25 mouse cellular contexts compared by ENCODE assay signal in the genomic region with DNA sequence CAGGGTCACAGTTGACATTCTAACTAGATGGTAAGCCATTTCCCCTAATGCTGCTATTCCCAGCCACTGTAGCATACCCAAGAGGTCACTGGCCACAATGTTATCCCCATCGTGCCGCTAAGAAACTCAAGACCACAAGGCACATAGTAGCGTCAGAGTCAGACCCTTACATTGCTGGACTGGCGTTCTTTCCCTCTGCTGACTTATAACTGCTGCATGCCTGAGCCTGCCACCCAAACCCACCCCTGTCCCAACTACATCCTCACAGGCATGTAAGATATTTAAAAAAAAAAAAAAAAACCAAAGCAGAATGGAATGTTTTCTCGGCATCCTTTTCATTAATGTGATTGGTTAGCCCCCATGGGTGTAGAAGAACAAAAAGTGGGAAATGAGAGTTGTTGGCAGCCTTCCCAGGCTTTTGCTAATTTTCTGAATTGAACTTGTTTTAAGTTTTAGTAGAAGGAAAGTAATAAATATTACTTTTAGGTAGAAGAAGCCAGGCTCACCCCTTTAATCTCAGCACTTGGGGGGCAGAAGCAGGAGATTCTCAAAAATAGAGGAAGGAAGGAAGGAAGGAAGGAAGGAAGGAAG. TPM values are rescaled to one million over a fixed set of nuclear protein-coding genes. Genes with fewer than 3 reads are reported as not detected.
A peak's percentile ranks its signal among the peaks of the same experiment; 100 is the strongest.
DNase-seq lines count a peak whose midpoint lies in the region; ATAC-seq and TF ChIP-seq lines count a peak whose summit lies in the region.
"Had no signal": no experiment of that assay in that cellular context is flagged by ENCODE, and none has a peak within 500 bp of the region (broad histone marks: within the 10 kb centered on the region; RNA-seq: fewer than 3 reads in every experiment).

No protein-coding gene starts in this region.

- no peak overlapping the region for H3K4me3 ChIP-seq in forebrain, postnatal 0 days (ENCODE audit: low read depth, low read length)
- H3K4me3 ChIP-seq in forebrain, embryonic 12.5 days (replicated peaks) = no peak overlapping the region
- no peak overlapping the region for H3K4me3 ChIP-seq in lung, embryonic 14.5 days (ENCODE audit: low read depth, low read length)
- no peak overlapping the region for H3K4me3 ChIP-seq in embryonic facial prominence, embryonic 14.5 days (ENCODE audit: low read depth, low read length)
- H3K4me3 ChIP-seq: heart, embryonic 13.5 days; hindbrain, embryonic 12.5 days had no signal

- no peaks in the 10 kb centered on the region for H3K4me1 ChIP-seq in forebrain, postnatal 0 days (ENCODE audit: insufficient read depth)
- no peaks in the 10 kb centered on the region for H3K4me1 ChIP-seq in forebrain, embryonic 12.5 days
- no peaks in the 10 kb centered on the region for H3K4me1 ChIP-seq in lung, embryonic 14.5 days (ENCODE audit: insufficient read depth)
- no peaks in the 10 kb centered on the region for H3K4me1 ChIP-seq in embryonic facial prominence, embryonic 14.5 days (ENCODE audit: control insufficient read depth, insufficient read depth, low read length)
- H3K4me1 ChIP-seq: heart, embryonic 13.5 days; hindbrain, embryonic 12.5 days had no signal

- no peak for TF ChIP-seq CTCF in forebrain, postnatal 0 days (IDR thresholded peaks at IDR 0.05; ENCODE audit: low read depth)
- TF ChIP-seq CTCF in lung, embryonic 14.5 days (IDR thresholded peaks at IDR 0.05; ENCODE audit: low read depth) = no peak

- peaks cover 77% of the 10 kb centered on the region for H3K36me3 ChIP-seq in forebrain, postnatal 0 days (ENCODE audit: insufficient read depth)
- H3K36me3 ChIP-seq in forebrain, embryonic 12.5 days (replicated peaks) = peaks cover 4% of the 10 kb centered on the region; the same call in 1 of the 2 replicates
- peaks cover 75% of the 10 kb centered on the region for H3K36me3 ChIP-seq in lung, embryonic 14.5 days (ENCODE audit: insufficient read depth)
- H3K36me3 ChIP-seq in embryonic facial prominence, embryonic 14.5 days (ENCODE audit: control insufficient read depth, insufficient read depth, low read length) = peaks cover 49% of the 10 kb centered on the region

- DNase-seq in forebrain, postnatal 0 days = peak; percentile 17
- DNase-seq in lung, embryonic 14.5 days = peak; percentile 78
- no peak for DNase-seq in lung, adult 18-20 months
- peak; percentile 84 for DNase-seq in embryonic facial prominence, embryonic 14.5 days (ENCODE audit: low spot score)
- no peak for DNase-seq in yolk sac, embryonic 10.5 days (ENCODE audit: low spot score)
- no peak for DNase-seq in urinary bladder, postnatal 4 days (ENCODE audit: low spot score in 2 of 2)
- DNase-seq: adrenal gland, adult 2 months; adrenal gland, postnatal 25 days; cerebellum, adult 11 months; cerebellum, adult 8-10 months; cerebellum, postnatal 14 days; gastrocnemius, postnatal 36 days; heart, adult 11 months; heart, postnatal 36 days had no signal

- whole genome bisulfite sequencing in forebrain, postnatal 0 days = 53% methylated on average over 5 of the region's 5 CpGs
- WGBS in forebrain, embryonic 12.5 days = 82% methylated on average over 5 of the region's 5 CpGs
- WGBS in lung, embryonic 14.5 days = 58% methylated on average over 5 of the region's 5 CpGs
- WGBS in embryonic facial prominence, embryonic 14.5 days = 56% methylated on average over 5 of the region's 5 CpGs

- no peaks in the 10 kb centered on the region for H3K9me3 ChIP-seq in forebrain, postnatal 0 days (ENCODE audit: low read length)
- no peaks in the 10 kb centered on the region for H3K9me3 ChIP-seq in forebrain, embryonic 12.5 days
- no peaks in the 10 kb centered on the region for H3K9me3 ChIP-seq in lung, embryonic 14.5 days (ENCODE audit: low read depth, low read length)
- no peaks in the 10 kb centered on the region for H3K9me3 ChIP-seq in embryonic facial prominence, embryonic 14.5 days (ENCODE audit: control insufficient read depth, low read length)
- H3K9me3 ChIP-seq: heart, embryonic 13.5 days; hindbrain, embryonic 12.5 days had no signal

- H3K27ac ChIP-seq in forebrain, postnatal 0 days (ENCODE audit: low read depth, low read length) = no peak overlapping the region
- no peak overlapping the region for H3K27ac ChIP-seq in forebrain, embryonic 12.5 days
- H3K27ac ChIP-seq in lung, embryonic 14.5 days (ENCODE audit: low read depth) = no peak overlapping the region
- no peak overlapping the region for H3K27ac ChIP-seq in embryonic facial prominence, embryonic 14.5 days (replicated peaks; ENCODE audit: low read depth, low read length)
- H3K27ac ChIP-seq: heart, embryonic 13.5 days; hindbrain, embryonic 12.5 days; hindbrain, postnatal 0 days had no signal

- no peak overlapping the region for H3K4me2 ChIP-seq in forebrain, postnatal 0 days (ENCODE audit: low read depth)
- H3K4me2 ChIP-seq in forebrain, embryonic 12.5 days = no peak overlapping the region
- H3K4me2 ChIP-seq in lung, embryonic 14.5 days = no peak overlapping the region
- no peak overlapping the region for H3K4me2 ChIP-seq in embryonic facial prominence, embryonic 14.5 days (ENCODE audit: low read depth, low read length)
- H3K4me2 ChIP-seq: heart, embryonic 13.5 days; hindbrain, embryonic 12.5 days had no signal

- no peak overlapping the region for H3K9ac ChIP-seq in forebrain, postnatal 0 days
- no peak overlapping the region for H3K9ac ChIP-seq in forebrain, embryonic 12.5 days
- H3K9ac ChIP-seq in lung, embryonic 14.5 days = no peak overlapping the region
- H3K9ac ChIP-seq in embryonic facial prominence, embryonic 14.5 days (ENCODE audit: low read depth, low read length) = no peak overlapping the region
- H3K9ac ChIP-seq: heart, embryonic 13.5 days; hindbrain, embryonic 12.5 days had no signal

- no peaks in the 10 kb centered on the region for H3K27me3 ChIP-seq in forebrain, postnatal 0 days (ENCODE audit: insufficient read depth, low read length)
- 0 out of 2 replicates have a peak, but pooled peaks cover 5% of the 10 kb centered on the region for H3K27me3 ChIP-seq in forebrain, embryonic 12.5 days
- H3K27me3 ChIP-seq in lung, embryonic 14.5 days (ENCODE audit: insufficient read depth, low read length) = no peaks in the 10 kb centered on the region
- H3K27me3 ChIP-seq in embryonic facial prominence, embryonic 14.5 days (replicated peaks; ENCODE audit: control insufficient read depth, insufficient read depth, low read length) = no peaks in the 10 kb centered on the region
- H3K27me3 ChIP-seq: heart, embryonic 13.5 days; hindbrain, embryonic 12.5 days had no signal

- ATAC-seq in forebrain, postnatal 0 days = no peak
- ATAC-seq in forebrain, embryonic 12.5 days (ENCODE audit: low FRiP score) = no peak
- ATAC-seq in lung, embryonic 14.5 days (ENCODE audit: insufficient read depth) = no peak
- ATAC-seq in embryonic facial prominence, embryonic 14.5 days (ENCODE audit: low read depth) = peak; percentile 62
- ATAC-seq: forebrain, embryonic 14.5 days; hindbrain, postnatal 0 days had no signal

RNA-seq across cellular contexts. Expression of a gene that starts 50.0 kb away (rescaled TPM):
- 0.08 and 0.33 TPM in 2 replicates for total RNA-seq in forebrain, postnatal 0 days (2014; rRNA removed)
- 0.15 and 0.61 TPM in 2 replicates for polyA plus RNA-seq in forebrain, postnatal 0 days (2015; fragmentation: Nextera tagmentation; extraction: Ambion mirVana)
- polyA plus RNA-seq in forebrain, embryonic 12.5 days (2016; fragmentation: Nextera tagmentation; extraction: Ambion mirVana) = 28.6 and 35.3 TPM in 2 replicates
- polyA plus RNA-seq in lung, embryonic 14.5 days (2014; fragmentation: Nextera tagmentation; extraction: Ambion mirVana) = not detected in 2 replicates
- polyA plus RNA-seq in embryonic facial prominence, embryonic 14.5 days (2014; fragmentation: Nextera tagmentation; extraction: Ambion mirVana) = 5.7 and 7.7 TPM in 2 replicates
- total RNA-seq: adrenal gland, adult 2 months; adrenal gland, postnatal 25 days; gastrocnemius, adult 8-10 months; gastrocnemius, postnatal 36 days; heart, postnatal 36 days; MEL had no signal
- polyA plus RNA-seq: adrenal gland, adult 2 months; C2C12; cortical plate, adult 2 months; heart, embryonic 13.5 days; heart, postnatal 0 days; intestine, embryonic 14.5 days had no signal

Comparison
In these comparisons a context has a peak if more than half of its experiments do, and no peak if none do; other contexts are left out.
1. DNase-seq: peak in forebrain, postnatal 0 days (single experiment), lung, embryonic 14.5 days (single experiment) and embryonic facial prominence, embryonic 14.5 days (single experiment); none in lung, adult 18-20 months (0 of 2), yolk sac, embryonic 10.5 days (single experiment) and urinary bladder, postnatal 4 days (0 of 2).